Mouse (Mus musculus): ENCODE data around the gene Rc3h1. TPM values are rescaled to one million over a fixed set of nuclear protein-coding genes. Genes with fewer than 3 reads are reported as not detected.

The Rc3h1 gene
- polyA plus RNA-seq, 1 experiment = 13.5 TPM

GRCm38 (mm10) chr1:160906558-160907481 lies 602 bp downstream of the Rc3h1 start:
- Histone ChIP-seq H3K27ac (ENCODE audit: insufficient read depth, low read depth, low read length) (peak overlapping the region; percentile 90), H3K36me3 (ENCODE audit: control insufficient read depth, insufficient read depth, low read length) (no peaks in the 10 kb centered on the region), H3K4me1 (ENCODE audit: control insufficient read depth, insufficient read depth, low read length) (peaks cover 8% of the 10 kb centered on the region; the same call in 1 of the 2 replicates), H3K27me3 (replicated peaks; ENCODE audit: control insufficient read depth, insufficient read depth, low read length) (no peaks in the 10 kb centered on the region), H3K4me3 (ENCODE audit: insufficient read depth, low read depth, low read length) (peak overlapping the region; percentile 82)
- DNase-seq = peak; percentile 66
- under 1% methylated on average over 67 of the region's 67 CpGs for WGBS
- TF ChIP-seq POLR2A (IDR thresholded peaks at IDR 0.05; ENCODE audit: low read depth, low read length) (no peak), CTCF (conservative IDR thresholded peaks at IDR 0.05; ENCODE audit: insufficient read depth, insufficient read length, low read depth, low read length) (no peak)

GRCm38 (mm10) chr1:160910176-160910575 lies 4.0 kb downstream of the Rc3h1 start:
- Histone ChIP-seq H3K4me1 (ENCODE audit: control insufficient read depth, insufficient read depth, low read length) (peaks cover 8% of the 10 kb centered on the region; the same call in 1 of the 2 replicates), H3K36me3 (ENCODE audit: control insufficient read depth, insufficient read depth, low read length) (no peaks in the 10 kb centered on the region), H3K27me3 (replicated peaks; ENCODE audit: control insufficient read depth, insufficient read depth, low read length) (no peaks in the 10 kb centered on the region), H3K27ac (ENCODE audit: insufficient read depth, low read depth, low read length) (no peak overlapping the region), H3K4me3 (ENCODE audit: insufficient read depth, low read depth, low read length) (no peak overlapping the region)
- WGBS = 82% methylated on average over 1 of the region's 1 CpGs
- TF ChIP-seq CTCF (conservative IDR thresholded peaks at IDR 0.05; ENCODE audit: insufficient read depth, insufficient read length, low read depth, low read length) (no peak), POLR2A (IDR thresholded peaks at IDR 0.05; ENCODE audit: low read depth, low read length) (no peak)
- DNase-seq = no peak

DNA sequence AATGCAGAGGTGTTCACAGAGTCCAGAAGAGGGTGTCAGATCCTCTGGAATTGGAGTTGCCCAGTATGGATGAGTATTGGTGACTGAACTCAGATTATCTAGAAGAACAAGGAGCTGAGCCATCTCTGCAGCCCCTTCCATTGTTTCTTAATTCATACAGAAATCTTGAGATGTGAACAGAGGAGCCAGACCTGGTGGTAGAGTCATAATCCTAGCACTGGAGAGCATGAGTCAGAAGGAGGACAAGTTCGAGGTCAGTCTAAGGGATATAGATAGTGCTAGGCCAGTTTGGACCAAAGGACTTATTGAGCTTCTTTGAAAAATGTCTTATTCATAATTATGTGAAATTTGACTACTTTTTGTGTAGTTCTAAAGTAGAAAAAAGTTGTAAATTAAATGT lies 4.6 kb downstream of the Rc3h1 start:
- H3K4me1 ChIP-seq (ENCODE audit: control insufficient read depth, insufficient read depth, low read length) = peaks cover 10% of the 10 kb centered on the region; the same call in 1 of the 2 replicates
- no peak overlapping the region for H3K27ac ChIP-seq (ENCODE audit: insufficient read depth, low read depth, low read length)
- WGBS = 87% methylated on average over 1 of the region's 1 CpGs
- TF ChIP-seq CTCF (conservative IDR thresholded peaks at IDR 0.05; ENCODE audit: insufficient read depth, insufficient read length, low read depth, low read length) = no peak
- no peak for DNase-seq
- no peaks in the 10 kb centered on the region for H3K27me3 ChIP-seq (replicated peaks; ENCODE audit: control insufficient read depth, insufficient read depth, low read length)
- no peak overlapping the region for H3K4me3 ChIP-seq (ENCODE audit: insufficient read depth, low read depth, low read length)
- H3K36me3 ChIP-seq (ENCODE audit: control insufficient read depth, insufficient read depth, low read length) = no peaks in the 10 kb centered on the region

GRCm38 (mm10) chr1:160919383-160919782 lies 13.2 kb downstream of the Rc3h1 start:
- Histone ChIP-seq H3K27ac (ENCODE audit: insufficient read depth, low read depth, low read length) (no peak overlapping the region), H3K27me3 (replicated peaks; ENCODE audit: control insufficient read depth, insufficient read depth, low read length) (no peaks in the 10 kb centered on the region), H3K4me3 (ENCODE audit: insufficient read depth, low read depth, low read length) (no peak overlapping the region), H3K4me1 (ENCODE audit: control insufficient read depth, insufficient read depth, low read length) (0 out of 2 replicates have a peak, but pooled peaks cover 6% of the 10 kb centered on the region), H3K36me3 (ENCODE audit: control insufficient read depth, insufficient read depth, low read length) (no peaks in the 10 kb centered on the region)
- no peak for TF ChIP-seq CTCF (conservative IDR thresholded peaks at IDR 0.05; ENCODE audit: insufficient read depth, insufficient read length, low read depth, low read length)
- TF ChIP-seq POLR2A (IDR thresholded peaks at IDR 0.05; ENCODE audit: low read depth, low read length) = no peak
- no peak for DNase-seq
- WGBS = 97% methylated on average over 1 of the region's 1 CpGs

- peak; percentile 41 for TF ChIP-seq CTCF (conservative IDR thresholded peaks at IDR 0.05; ENCODE audit: insufficient read depth, insufficient read length, low read depth, low read length)
- TF ChIP-seq POLR2A (IDR thresholded peaks at IDR 0.05; ENCODE audit: low read depth, low read length) = no peak
- WGBS = 98% methylated on average over 1 of the region's 1 CpGs
These were observed 15.7 kb downstream of the Rc3h1 start for GRCm38 (mm10) chr1:160921938-160922337.

GRCm38 (mm10) chr1:160931320-160931719 lies 25.1 kb downstream of the Rc3h1 start:
- Histone ChIP-seq H3K4me3 (ENCODE audit: insufficient read depth, low read depth, low read length) (no peak overlapping the region), H3K27me3 (replicated peaks; ENCODE audit: control insufficient read depth, insufficient read depth, low read length) (no peaks in the 10 kb centered on the region), H3K27ac (ENCODE audit: insufficient read depth, low read depth, low read length) (no peak overlapping the region), H3K4me1 (ENCODE audit: control insufficient read depth, insufficient read depth, low read length) (no peaks in the 10 kb centered on the region), H3K36me3 (ENCODE audit: control insufficient read depth, insufficient read depth, low read length) (peaks cover 1% of the 10 kb centered on the region; the same call in 1 of the 2 replicates)
- DNase-seq = no peak
- TF ChIP-seq POLR2A (IDR thresholded peaks at IDR 0.05; ENCODE audit: low read depth, low read length) = no peak
- no peak for TF ChIP-seq CTCF (conservative IDR thresholded peaks at IDR 0.05; ENCODE audit: insufficient read depth, insufficient read length, low read depth, low read length)

More at GRCm38 (mm10) chr1:160921938-160922337, 15.7 kb downstream of the Rc3h1 start:
- Histone ChIP-seq H3K27ac (ENCODE audit: insufficient read depth, low read depth, low read length) (no peak overlapping the region), H3K27me3 (replicated peaks; ENCODE audit: control insufficient read depth, insufficient read depth, low read length) (no peaks in the 10 kb centered on the region), H3K4me3 (ENCODE audit: insufficient read depth, low read depth, low read length) (no peak overlapping the region), H3K36me3 (ENCODE audit: control insufficient read depth, insufficient read depth, low read length) (no peaks in the 10 kb centered on the region), H3K4me1 (ENCODE audit: control insufficient read depth, insufficient read depth, low read length) (0 out of 2 replicates have a peak, but pooled peaks cover 4% of the 10 kb centered on the region)
- no peak for DNase-seq

GRCm38 (mm10) chr1:160933896-160934482 lies 27.8 kb downstream of the Rc3h1 start:
- Histone ChIP-seq H3K4me1 (ENCODE audit: control insufficient read depth, insufficient read depth, low read length) (no peaks in the 10 kb centered on the region), H3K27ac (ENCODE audit: insufficient read depth, low read depth, low read length) (no peak overlapping the region; the same call in 1 of the 2 replicates), H3K36me3 (ENCODE audit: control insufficient read depth, insufficient read depth, low read length) (peaks cover 3% of the 10 kb centered on the region), H3K27me3 (replicated peaks; ENCODE audit: control insufficient read depth, insufficient read depth, low read length) (no peaks in the 10 kb centered on the region), H3K4me3 (ENCODE audit: insufficient read depth, low read depth, low read length) (no peak overlapping the region)
- 59% methylated on average over 4 of the region's 4 CpGs for WGBS
- TF ChIP-seq CTCF (conservative IDR thresholded peaks at IDR 0.05; ENCODE audit: insufficient read depth, insufficient read length, low read depth, low read length) = no peak
- no peak for TF ChIP-seq POLR2A (IDR thresholded peaks at IDR 0.05; ENCODE audit: low read depth, low read length)
- peak; percentile 50 for DNase-seq

Measured in kidney, adult 2 months (tissue).